Mouse (Mus musculus) lung, embryonic 14.5 days (tissue): ENCODE measurements around the gene Smpd4. TPM values are rescaled to one million over a fixed set of nuclear protein-coding genes. Genes with fewer than 3 reads are reported as not detected.

Experiments used
- ATAC-seq: fragments of 200-750 bp; cut with Nextera tagmentation; 2 replicates; pipeline ENCODE4 v1.8.0; 2017; ENCODE audit warnings: mild to moderate bottlenecking, moderate TSS enrichment, moderate library complexity; ENCODE audit not compliant: insufficient read depth
- DNase-seq: peaks from one replicate; pipeline ENCODE4 v3.0.0-alpha.2; 2015
- H3K27ac ChIP-seq: fragments of 300-500 bp; sonication (generic); 2 replicates; pipeline ENCODE4 v1.5.1; 2014; ENCODE audit warnings: low read depth, mild to moderate bottlenecking, moderate library complexity
- H3K27me3 ChIP-seq: fragments of 300-500 bp; sonication (generic); 2 replicates; pipeline ENCODE4 v1.6.1; 2014; ENCODE audit warnings: low read length, control low read depth; ENCODE audit not compliant: insufficient read depth
- H3K36me3 ChIP-seq: fragments of 300-500 bp; sonication (generic); 2 replicates; pipeline ENCODE4 v1.6.1; 2014; ENCODE audit warnings: control low read depth; ENCODE audit not compliant: insufficient read depth
- H3K4me1 ChIP-seq: fragments of 300-500 bp; sonication (generic); 2 replicates; pipeline ENCODE4 v1.6.1; 2014; ENCODE audit warnings: antibody characterized with exemption, control low read depth; ENCODE audit not compliant: insufficient read depth
- H3K4me2 ChIP-seq: fragments of 300-500 bp; sonication (generic); 2 replicates; pipeline ENCODE4 v1.6.1; 2014; ENCODE audit warnings: mild to moderate bottlenecking
- H3K4me3 ChIP-seq: fragments of 300-500 bp; sonication (generic); 2 replicates; pipeline ENCODE4 v1.5.1; 2014; ENCODE audit warnings: low read depth, low read length
- H3K9ac ChIP-seq: fragments of 300-500 bp; sonication (generic); 2 replicates; pipeline ENCODE4 v1.6.1; 2014
- H3K9me3 ChIP-seq: fragments of 300-500 bp; sonication (generic); 2 replicates; pipeline ENCODE4 v1.6.1; 2016; ENCODE audit warnings: low read depth, low read length, control low read depth
- CTCF ChIP-seq: IDR thresholded peaks from 2 replicates; pipeline ENCODE4 v1.5.1; 2016; ENCODE audit warnings: antibody characterized with exemption, low read depth
- WGBS: fragments of 180-500 bp; shearing (Covaris S2); extraction: QIAGEN DNeasy Blood & Tissue Kit; methylation state at CpG from one replicate; pipeline ENCODE4 v1.1.7; 2014; 5-methylcytosine and 5-hydroxymethylcytosine counted together
- polyA plus RNA-seq: library from polyadenylated mRNA; unstranded; fragments of >200 nt; fragmentation: Nextera tagmentation; extraction: Ambion mirVana; gene quantifications from 2 replicates; pipeline ENCODE4 v1.2.1, GENCODE M21; 2014

The Smpd4 gene
- 45.4 and 45.7 TPM in 2 replicates for polyA plus RNA-seq

DNA sequence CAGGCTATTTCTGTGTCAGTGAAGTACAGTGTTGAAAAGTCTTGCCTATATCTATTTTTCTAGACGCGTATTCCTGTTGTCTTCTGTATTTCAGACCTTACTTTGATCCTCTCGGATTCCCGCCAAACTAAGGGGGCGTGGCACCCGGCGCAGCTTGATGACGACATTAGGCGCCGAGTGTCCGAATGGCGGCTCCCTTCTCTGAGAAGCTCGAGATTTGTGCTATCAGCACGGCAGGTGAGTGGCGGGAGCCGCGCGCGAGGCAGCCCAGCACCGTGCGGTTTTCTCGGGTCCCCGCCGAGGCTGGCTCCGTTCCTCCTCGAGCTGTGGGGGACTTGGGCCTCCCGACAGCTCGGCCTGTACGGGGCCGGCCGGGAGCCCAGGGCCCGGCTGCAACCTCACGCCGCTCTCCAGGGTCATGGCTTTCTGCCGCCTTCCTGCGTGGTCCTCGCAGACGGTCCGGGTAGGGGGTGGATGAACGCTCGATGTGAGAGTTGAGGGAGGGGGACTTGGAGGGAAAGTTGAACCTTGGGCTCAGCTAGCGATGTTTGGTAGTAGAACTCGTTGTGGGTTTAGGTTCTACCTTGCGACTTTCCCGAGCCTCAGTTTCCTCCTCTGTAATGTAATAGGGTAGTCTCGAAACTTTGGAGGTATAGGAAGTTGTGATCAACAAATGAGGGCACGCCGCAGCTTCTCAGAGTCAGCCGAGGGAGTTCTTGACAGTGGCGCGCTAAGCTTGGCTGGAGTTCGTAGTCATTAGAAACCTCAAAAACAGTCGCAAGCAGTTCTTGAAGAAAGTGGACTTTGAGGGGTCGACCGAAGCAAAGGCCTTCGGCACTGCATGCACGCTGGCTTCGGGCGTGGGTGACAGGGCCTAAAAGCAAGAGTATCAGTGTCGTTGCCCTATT lies at the start of gene Smpd4:
Gene Smpd4, plus strand, starts transcription at position 157 of the 908 bp plus-strand sequence.
- Histone ChIP-seq H3K9ac (peak within 1 kb of the TSS; percentile 91), H3K4me1 (no peaks in the 10 kb centered on the region), H3K4me2 (peak within 1 kb of the TSS; percentile 87), H3K27me3 (no peaks in the 10 kb centered on the region), H3K4me3 (peak within 1 kb of the TSS; percentile 96), H3K36me3 (peaks cover 28% of the 10 kb centered on the region), H3K27ac (peak within 1 kb of the TSS; percentile 15; the same call in 1 of the 2 replicates), H3K9me3 (no peaks in the 10 kb centered on the region)
- WGBS, result 2% methylated on average over 60 of the region's 60 CpGs
- peak; percentile 97 for DNase-seq
- no peak for TF ChIP-seq CTCF
- ATAC-seq, result peak; percentile 75

DNA sequence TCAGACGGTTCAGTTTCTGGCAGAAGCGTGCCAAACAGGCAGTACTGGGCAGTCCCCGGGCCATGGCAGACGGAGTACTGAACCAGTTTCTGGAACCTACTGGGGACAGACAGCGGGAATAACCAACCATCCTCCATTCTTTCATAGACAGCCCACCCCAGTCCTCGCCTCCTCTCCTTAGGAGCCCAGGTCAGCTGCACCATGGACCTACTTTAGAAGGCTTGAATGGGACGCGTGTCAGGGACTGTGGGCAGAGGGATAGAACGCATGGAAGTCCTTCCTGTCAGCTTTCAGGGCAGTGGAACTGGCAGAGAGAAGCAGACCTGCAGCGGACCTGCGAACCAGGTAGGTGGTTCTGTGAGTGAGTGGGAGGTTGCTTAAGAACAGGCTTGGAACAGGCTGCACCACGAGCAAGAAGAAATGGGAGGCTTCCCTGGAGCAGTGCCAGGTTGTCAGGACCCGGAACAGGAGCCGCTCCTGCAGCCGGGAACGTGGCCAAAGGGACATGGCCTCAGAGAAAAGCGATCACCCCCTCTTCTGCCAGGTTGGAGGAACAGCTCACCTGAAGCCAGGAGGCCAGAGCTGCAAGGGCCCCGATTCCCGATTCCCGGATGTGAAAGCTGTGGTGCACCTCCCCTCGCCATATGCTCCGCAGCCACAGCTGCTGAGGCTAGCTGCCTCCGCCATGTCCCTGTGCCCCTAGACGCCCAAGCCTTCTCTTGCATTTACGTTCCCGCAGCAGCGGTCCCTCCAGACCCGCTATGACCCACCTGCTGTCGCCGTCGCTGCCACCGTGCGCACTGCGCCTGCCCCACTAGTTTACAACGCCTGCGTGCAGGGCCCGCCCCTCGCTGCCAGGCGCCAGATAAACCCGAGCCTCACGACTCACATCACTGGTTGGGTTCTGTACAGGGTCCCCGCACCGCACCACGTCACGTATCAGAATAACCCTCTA lies 43.0 kb upstream of the Smpd4 start:
- H3K9ac ChIP-seq, result peak overlapping the region; percentile 50
- H3K36me3 ChIP-seq, result no peaks in the 10 kb centered on the region
- peak; percentile 68 for ATAC-seq
- peak; percentile 76 for DNase-seq
- H3K4me1 ChIP-seq, result no peaks in the 10 kb centered on the region
- H3K27ac ChIP-seq, result no peak overlapping the region
- peak overlapping the region; percentile 81 for H3K4me2 ChIP-seq
- TF ChIP-seq CTCF, result no peak
- H3K9me3 ChIP-seq, result no peaks in the 10 kb centered on the region
- peaks cover 29% of the 10 kb centered on the region for H3K27me3 ChIP-seq
- peak overlapping the region; percentile 48 for H3K4me3 ChIP-seq
- WGBS, result 12% methylated on average over 45 of the region's 45 CpGs

- H3K27me3 ChIP-seq, result peaks cover 29% of the 10 kb centered on the region
- no peak for ATAC-seq
- H3K4me1 ChIP-seq, result no peaks in the 10 kb centered on the region
- peak overlapping the region; percentile 50 for H3K9ac ChIP-seq
- peak overlapping the region; percentile 81 for H3K4me2 ChIP-seq
- DNase-seq, result no peak
- WGBS, result 14% methylated on average over 8 of the region's 8 CpGs
- no peaks in the 10 kb centered on the region for H3K9me3 ChIP-seq
- H3K4me3 ChIP-seq, result peak overlapping the region; percentile 48
- no peak for TF ChIP-seq CTCF
- no peak overlapping the region for H3K27ac ChIP-seq
- no peaks in the 10 kb centered on the region for H3K36me3 ChIP-seq
These were observed 42.3 kb upstream of the Smpd4 start for GRCm38 (mm10) chr16:17576825-17577215.

GRCm38 (mm10) chr16:17583064-17583463 lies 36.1 kb upstream of the Smpd4 start, which contains the start of gene Slc7a4:
Gene Slc7a4, minus strand, starts transcription at chr16:17583214.
- H3K27ac ChIP-seq, result no peak within 1 kb of the TSS
- H3K9me3 ChIP-seq, result no peaks in the 10 kb centered on the region
- H3K4me1 ChIP-seq, result no peaks in the 10 kb centered on the region
- DNase-seq (peak; percentile 63), ATAC-seq (no peak)
- no peak within 1 kb of the TSS for H3K4me3 ChIP-seq
- no peak within 1 kb of the TSS for H3K4me2 ChIP-seq
- H3K36me3 ChIP-seq, result no peaks in the 10 kb centered on the region
- no peaks in the 10 kb centered on the region for H3K27me3 ChIP-seq
- peak; percentile 73 for TF ChIP-seq CTCF
- H3K9ac ChIP-seq, result no peak within 1 kb of the TSS
- 23% methylated on average over 8 of the region's 8 CpGs for WGBS

- 83% methylated on average over 7 of the region's 7 CpGs for WGBS
These were observed 34.6 kb upstream of the Smpd4 start for GRCm38 (mm10) chr16:17584555-17584954.

GRCm38 (mm10) chr16:17590731-17591130 lies 28.4 kb upstream of the Smpd4 start:
- Histone ChIP-seq H3K9ac (no peak overlapping the region), H3K4me2 (no peak overlapping the region), H3K9me3 (no peaks in the 10 kb centered on the region), H3K27ac (no peak overlapping the region), H3K4me1 (no peaks in the 10 kb centered on the region), H3K4me3 (no peak overlapping the region), H3K36me3 (no peaks in the 10 kb centered on the region), H3K27me3 (no peaks in the 10 kb centered on the region)
- ATAC-seq (no peak), DNase-seq (no peak)
- 7% methylated on average over 2 of the region's 2 CpGs for WGBS
- TF ChIP-seq CTCF, result no peak

More at GRCm38 (mm10) chr16:17584555-17584954, 34.6 kb upstream of the Smpd4 start:
- Histone ChIP-seq H3K4me2 (no peak overlapping the region), H3K9ac (no peak overlapping the region), H3K27me3 (no peaks in the 10 kb centered on the region), H3K4me1 (no peaks in the 10 kb centered on the region), H3K9me3 (no peaks in the 10 kb centered on the region), H3K27ac (no peak overlapping the region), H3K4me3 (no peak overlapping the region), H3K36me3 (no peaks in the 10 kb centered on the region)
- ATAC-seq, result no peak
- DNase-seq, result no peak
- TF ChIP-seq CTCF, result no peak
